Mouse (Mus musculus) hindbrain, embryonic 16.5 days (tissue): ENCODE data around the gene Rflna. TPM values are rescaled to one million over a fixed set of nuclear protein-coding genes. Genes with fewer than 3 reads are reported as not detected.

Source experiments
- ATAC-seq: fragments of 200-750 bp; cut with Nextera tagmentation; 2 replicates; pipeline ENCODE4 v1.8.0; 2017; ENCODE audit warnings: moderate TSS enrichment, moderate library complexity
- H3K27ac ChIP-seq: fragments of 300-500 bp; sonication (generic); 2 replicates; pipeline ENCODE4 v1.5.1; 2014; ENCODE audit warnings: low read depth, mild to moderate bottlenecking, control low read depth, low read length, moderate library complexity
- H3K27me3 ChIP-seq: fragments of 300-500 bp; sonication (generic); replicated peaks from 2 replicates; pipeline ENCODE4 v1.6.1; 2014; ENCODE audit warnings: low read length; ENCODE audit not compliant: control insufficient read depth, insufficient read depth
- H3K36me3 ChIP-seq: fragments of 300-500 bp; sonication (generic); 2 replicates; pipeline ENCODE4 v1.6.1; 2014; ENCODE audit warnings: mild to moderate bottlenecking, low read length, moderate library complexity, mixed read lengths; ENCODE audit not compliant: control insufficient read depth, insufficient read depth
- H3K4me1 ChIP-seq: fragments of 300-500 bp; sonication (generic); 2 replicates; pipeline ENCODE4 v1.6.1; 2014; ENCODE audit warnings: low read depth, low read length; ENCODE audit not compliant: control insufficient read depth, insufficient read depth
- H3K4me2 ChIP-seq: fragments of 300-500 bp; sonication (generic); 2 replicates; pipeline ENCODE4 v1.6.1; 2014; ENCODE audit warnings: mild to moderate bottlenecking, low read length, control low read depth, moderate library complexity
- H3K4me3 ChIP-seq: fragments of 300-500 bp; sonication (generic); 2 replicates; pipeline ENCODE4 v1.5.1; 2014; ENCODE audit warnings: mild to moderate bottlenecking, low read length, control low read depth, moderate library complexity
- H3K9ac ChIP-seq: fragments of 300-500 bp; sonication (generic); 2 replicates; pipeline ENCODE4 v1.6.1; 2014; ENCODE audit warnings: low read depth, mild to moderate bottlenecking, control low read depth, low read length, moderate library complexity
- H3K9me3 ChIP-seq: fragments of 300-500 bp; sonication (generic); 2 replicates; pipeline ENCODE4 v1.6.1; 2014; ENCODE audit warnings: mild to moderate bottlenecking, low read length, moderate library complexity; ENCODE audit not compliant: control insufficient read depth
- WGBS: fragments of 180-500 bp; shearing (Covaris S2); extraction: QIAGEN DNeasy Blood & Tissue Kit; methylation state at CpG from one replicate; pipeline ENCODE4 v1.1.7; 2014; 5-methylcytosine and 5-hydroxymethylcytosine counted together
- polyA plus RNA-seq: library from polyadenylated mRNA; unstranded; fragments of >200 nt; fragmentation: Nextera tagmentation; extraction: Ambion mirVana; gene quantifications from 2 replicates; pipeline ENCODE4 v1.2.1, GENCODE M21; 2015

Rflna gene
- 6.8 and 6.9 TPM in 2 replicates for polyA plus RNA-seq

DNA sequence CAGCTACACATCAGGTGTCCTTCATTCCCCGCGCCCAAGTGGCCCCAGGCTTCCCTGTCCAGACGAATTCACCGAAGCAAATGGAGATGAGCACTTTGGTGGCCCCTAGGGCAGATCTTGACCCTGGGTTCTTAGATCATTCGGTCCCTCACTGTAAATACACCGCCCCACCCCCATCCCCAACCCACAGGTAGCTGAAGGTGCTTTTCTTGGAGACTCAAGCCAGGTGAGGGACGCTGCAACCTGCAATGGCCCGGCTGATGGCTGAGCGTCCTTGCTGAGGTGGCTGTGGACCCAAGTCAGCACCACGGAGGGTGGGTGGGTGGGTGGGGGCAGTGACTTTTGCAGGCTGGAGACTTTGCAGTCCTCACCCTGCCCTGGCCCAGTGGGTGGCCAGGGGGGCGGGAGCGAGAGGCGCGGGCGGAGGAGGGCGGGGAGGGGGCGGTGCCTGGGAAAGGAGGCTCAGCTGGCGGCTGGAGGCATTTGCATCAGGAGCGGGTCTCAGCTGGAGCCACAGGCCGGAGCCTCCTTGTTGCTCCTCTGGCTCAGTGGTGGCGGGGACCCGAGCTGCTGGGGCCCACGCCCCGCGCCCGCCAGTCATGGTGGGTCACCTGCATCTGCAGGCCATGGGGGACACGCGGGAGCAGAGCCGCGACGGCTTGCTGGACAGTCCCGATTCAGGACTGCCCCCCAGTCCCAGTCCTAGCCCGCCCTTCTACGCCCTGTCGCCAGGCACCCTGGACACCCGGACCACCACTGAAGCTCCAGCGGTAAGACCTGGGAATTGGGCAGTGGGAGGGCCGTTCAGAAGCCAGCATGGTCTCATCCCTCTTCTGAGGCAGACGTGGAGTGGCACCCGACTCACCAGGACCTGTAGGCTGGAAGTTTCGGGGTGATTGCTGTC, at the start of gene Rflna:
Gene Rflna (plus strand): TSS at position 253 of the 904 bp plus-strand sequence.
- peak; percentile 34; the same call in 1 of the 2 replicates for ATAC-seq
- H3K4me2 ChIP-seq: peak within 1 kb of the TSS; percentile 64
- H3K27ac ChIP-seq: no peak within 1 kb of the TSS

DNA sequence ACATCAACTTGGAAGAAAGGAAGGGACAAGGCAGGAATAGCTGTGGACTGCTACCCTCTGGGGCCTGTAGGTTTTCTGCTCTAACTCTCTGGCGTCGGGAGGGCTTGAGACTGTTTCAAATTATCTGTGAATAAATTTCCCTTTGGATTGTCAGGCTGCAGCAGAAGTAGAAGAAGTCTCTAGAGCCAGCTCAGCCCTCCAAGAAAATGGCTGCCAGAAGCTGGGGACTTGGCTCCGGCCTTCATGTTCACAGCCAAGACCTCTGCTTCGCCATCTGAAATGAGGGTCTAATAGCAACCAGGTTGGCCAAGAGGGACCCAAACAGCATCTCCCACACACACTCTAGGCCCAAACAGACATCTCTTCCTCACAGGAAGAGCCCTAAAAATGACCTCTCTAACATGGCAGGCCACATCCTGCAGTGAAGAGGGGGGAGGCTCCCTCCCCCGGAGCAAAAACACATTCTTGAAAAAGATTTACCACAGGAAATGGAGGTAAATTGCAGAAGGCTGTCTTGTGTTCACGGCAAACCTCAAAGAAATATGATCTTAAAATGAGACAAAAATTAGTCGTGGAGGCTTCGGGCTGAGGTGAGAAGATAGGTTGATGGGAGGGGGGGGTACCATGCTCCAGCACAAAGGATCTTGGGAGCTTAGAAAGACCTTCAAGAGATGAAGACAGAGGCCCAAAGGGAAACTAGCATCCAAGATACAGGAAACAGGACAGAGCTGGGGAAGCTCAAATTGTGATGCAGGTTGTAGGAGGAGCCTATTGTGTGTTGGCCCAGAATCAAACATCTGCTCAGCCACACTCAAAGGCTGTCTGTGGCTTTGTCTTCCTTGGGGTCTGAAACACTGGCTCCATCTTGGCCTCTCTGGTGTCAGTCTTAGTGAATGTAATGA, 48.4 kb upstream of the Rflna start:
- Histone ChIP-seq H3K4me3 (no peak overlapping the region), H3K4me2 (no peak overlapping the region), H3K27me3 (no peaks in the 10 kb centered on the region), H3K9me3 (no peaks in the 10 kb centered on the region), H3K36me3 (no peaks in the 10 kb centered on the region), H3K4me1 (peaks cover 8% of the 10 kb centered on the region), H3K9ac (no peak overlapping the region), H3K27ac (no peak overlapping the region)
- 78% methylated on average over 8 of the region's 8 CpGs for WGBS
- no peak for ATAC-seq

More for the DNA sequence above, at the start of gene Rflna:
- H3K9me3 ChIP-seq: no peaks in the 10 kb centered on the region
- peak within 1 kb of the TSS; percentile 62 for H3K9ac ChIP-seq
- peak within 1 kb of the TSS; percentile 39 for H3K4me3 ChIP-seq
- peaks cover 4% of the 10 kb centered on the region; the same call in 1 of the 2 replicates for H3K27me3 ChIP-seq
- H3K36me3 ChIP-seq: no peaks in the 10 kb centered on the region
- 3% methylated on average over 33 of the region's 41 CpGs for WGBS
- H3K4me1 ChIP-seq: peaks cover 24% of the 10 kb centered on the region

DNA sequence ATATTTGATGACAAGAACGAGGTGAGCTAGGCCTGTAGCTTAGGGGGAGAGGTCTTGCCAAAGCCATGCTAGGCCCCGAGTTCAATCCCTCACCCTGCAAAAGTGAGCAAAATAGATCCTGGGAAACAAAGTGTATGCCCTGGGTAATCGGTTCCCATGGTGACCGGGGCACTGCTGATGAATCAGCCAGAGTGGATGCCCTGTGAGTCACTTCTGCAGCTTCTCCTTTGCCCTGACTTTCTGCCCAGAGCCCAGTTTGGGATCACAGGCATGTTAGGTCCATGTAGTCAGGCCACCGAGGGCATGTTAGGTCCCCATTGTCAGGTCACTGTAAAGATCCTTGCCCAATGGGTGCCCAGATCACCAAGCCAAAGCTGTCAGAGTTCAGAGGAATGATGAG, 45.5 kb upstream of the Rflna start:
- Histone ChIP-seq H3K4me1 (peaks cover 5% of the 10 kb centered on the region; the same call in 1 of the 2 replicates), H3K4me2 (no peak overlapping the region), H3K36me3 (no peaks in the 10 kb centered on the region), H3K9me3 (no peaks in the 10 kb centered on the region), H3K9ac (no peak overlapping the region), H3K27me3 (no peaks in the 10 kb centered on the region), H3K27ac (no peak overlapping the region), H3K4me3 (no peak overlapping the region)
- ATAC-seq: no peak
- WGBS: 72% methylated on average over 5 of the region's 5 CpGs

DNA sequence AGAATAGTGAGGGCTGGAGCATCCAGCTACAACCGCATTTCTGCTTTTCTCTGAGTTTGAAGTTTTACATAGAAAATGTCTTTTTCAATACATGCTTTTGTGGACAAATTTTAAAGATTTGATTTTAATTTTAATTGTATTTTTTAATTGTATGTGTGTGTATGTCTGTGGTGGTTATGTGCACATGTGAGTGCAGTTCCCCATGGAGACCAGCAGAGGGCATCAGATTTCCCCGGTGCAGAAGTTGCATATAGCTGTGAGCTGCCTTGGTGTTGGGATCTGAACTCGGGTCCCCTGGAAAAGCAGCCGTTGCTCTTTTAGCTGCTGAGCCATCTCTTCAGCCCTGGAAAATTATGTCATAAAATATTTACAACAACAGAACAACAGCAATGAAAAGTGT, 43.9 kb upstream of the Rflna start:
- Histone ChIP-seq H3K9ac (no peak overlapping the region), H3K36me3 (no peaks in the 10 kb centered on the region), H3K4me2 (no peak overlapping the region), H3K9me3 (no peaks in the 10 kb centered on the region), H3K4me1 (peaks cover 14% of the 10 kb centered on the region), H3K4me3 (no peak overlapping the region), H3K27me3 (no peaks in the 10 kb centered on the region), H3K27ac (no peak overlapping the region)
- 97% methylated on average over 4 of the region's 4 CpGs for WGBS
- ATAC-seq: no peak

DNA sequence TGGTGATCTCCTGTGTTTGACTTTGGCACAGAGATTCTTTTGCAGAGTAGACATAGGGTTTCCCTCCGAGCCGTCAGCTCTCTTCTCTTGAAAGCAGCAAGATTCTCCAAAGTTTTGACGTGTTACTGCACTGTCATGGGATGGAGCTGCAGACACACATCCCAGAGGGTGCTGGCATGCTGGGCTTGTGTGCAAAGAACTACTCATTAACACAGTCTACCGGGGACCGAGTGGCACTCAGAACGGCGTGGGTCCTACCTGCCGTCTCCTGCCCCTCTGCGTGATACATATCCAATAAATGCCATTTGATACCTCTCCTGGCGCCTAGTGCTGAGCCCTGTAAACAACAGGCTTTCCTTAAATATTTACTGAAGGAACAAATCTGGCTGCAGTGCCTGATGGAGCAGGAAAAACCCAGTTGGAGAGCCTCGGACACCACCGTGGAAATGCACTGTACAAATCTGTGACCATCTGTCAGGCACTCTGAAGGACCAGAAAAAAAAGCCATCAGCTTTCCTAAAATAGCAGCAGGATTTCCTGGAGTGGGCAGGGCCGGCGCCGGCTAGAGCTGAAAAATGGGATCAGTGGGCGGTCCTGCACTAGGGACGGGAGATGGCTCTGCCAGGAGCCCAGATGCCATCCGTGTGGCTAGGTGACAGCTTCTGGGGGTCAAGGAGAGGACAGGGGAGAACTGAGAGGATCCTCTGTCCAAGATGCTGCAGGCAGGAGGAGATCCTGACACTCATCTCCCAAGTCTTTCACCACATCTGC, 42.7 kb upstream of the Rflna start:
- Histone ChIP-seq H3K27ac (peak overlapping the region; percentile 58), H3K9ac (no peak overlapping the region), H3K36me3 (no peaks in the 10 kb centered on the region), H3K9me3 (no peaks in the 10 kb centered on the region), H3K4me3 (no peak overlapping the region), H3K4me1 (peaks cover 18% of the 10 kb centered on the region), H3K27me3 (no peaks in the 10 kb centered on the region), H3K4me2 (0 out of 2 replicates have a peak overlapping the region, but pooled peaks have one; percentile 2)
- peak; percentile 43 for ATAC-seq
- 29% methylated on average over 18 of the region's 18 CpGs for WGBS

DNA sequence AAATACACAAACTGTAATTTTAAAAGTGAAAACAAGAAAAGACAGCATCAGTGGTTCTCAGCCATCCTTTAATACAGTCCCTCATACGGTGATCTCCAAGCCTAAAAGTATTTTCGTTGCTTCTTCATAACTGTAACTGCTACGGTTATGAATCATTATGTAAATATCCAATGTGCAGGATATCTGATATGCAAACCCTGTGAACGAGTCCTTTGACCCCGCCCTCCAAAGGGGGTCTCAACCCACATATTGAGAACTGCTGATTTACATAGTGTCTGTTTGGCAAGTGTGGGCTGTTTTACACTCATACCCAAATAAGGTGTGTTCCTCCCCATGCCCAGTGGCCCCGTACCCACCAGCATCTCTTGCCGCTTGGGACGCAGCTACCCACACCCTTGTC, 41.6 kb upstream of the Rflna start:
- H3K27me3 ChIP-seq: no peaks in the 10 kb centered on the region
- H3K27ac ChIP-seq: no peak overlapping the region
- no peaks in the 10 kb centered on the region for H3K9me3 ChIP-seq
- H3K9ac ChIP-seq: no peak overlapping the region
- no peaks in the 10 kb centered on the region for H3K36me3 ChIP-seq
- no peak overlapping the region for H3K4me2 ChIP-seq
- H3K4me3 ChIP-seq: no peak overlapping the region
- no peak for ATAC-seq
- peaks cover 18% of the 10 kb centered on the region for H3K4me1 ChIP-seq
- WGBS: 84% methylated on average over 8 of the region's 8 CpGs

DNA sequence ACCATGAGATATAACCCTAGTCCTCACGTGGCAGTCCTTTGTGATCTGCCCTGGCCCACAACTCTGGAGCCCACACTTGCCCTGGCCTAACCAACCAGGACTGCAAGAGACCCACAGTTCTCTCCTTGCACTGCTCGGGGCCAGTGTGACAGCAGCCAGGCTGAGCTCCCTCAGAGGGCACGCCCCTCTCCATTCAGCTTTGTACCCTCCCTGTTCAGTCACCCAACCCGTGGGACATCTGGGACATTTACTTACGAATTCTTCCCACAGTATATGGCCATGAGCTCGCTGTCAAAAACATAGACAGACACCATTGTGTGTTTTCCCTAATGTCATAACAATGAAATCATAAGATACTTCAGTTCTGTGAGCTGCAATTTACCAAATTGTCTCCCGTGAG, 40.3 kb upstream of the Rflna start:
- Histone ChIP-seq H3K9me3 (no peaks in the 10 kb centered on the region), H3K4me2 (no peak overlapping the region), H3K4me1 (peaks cover 23% of the 10 kb centered on the region), H3K36me3 (no peaks in the 10 kb centered on the region), H3K4me3 (no peak overlapping the region), H3K27ac (no peak overlapping the region), H3K27me3 (no peaks in the 10 kb centered on the region), H3K9ac (no peak overlapping the region)
- 44% methylated on average over 7 of the region's 7 CpGs for WGBS
- no peak for ATAC-seq

DNA sequence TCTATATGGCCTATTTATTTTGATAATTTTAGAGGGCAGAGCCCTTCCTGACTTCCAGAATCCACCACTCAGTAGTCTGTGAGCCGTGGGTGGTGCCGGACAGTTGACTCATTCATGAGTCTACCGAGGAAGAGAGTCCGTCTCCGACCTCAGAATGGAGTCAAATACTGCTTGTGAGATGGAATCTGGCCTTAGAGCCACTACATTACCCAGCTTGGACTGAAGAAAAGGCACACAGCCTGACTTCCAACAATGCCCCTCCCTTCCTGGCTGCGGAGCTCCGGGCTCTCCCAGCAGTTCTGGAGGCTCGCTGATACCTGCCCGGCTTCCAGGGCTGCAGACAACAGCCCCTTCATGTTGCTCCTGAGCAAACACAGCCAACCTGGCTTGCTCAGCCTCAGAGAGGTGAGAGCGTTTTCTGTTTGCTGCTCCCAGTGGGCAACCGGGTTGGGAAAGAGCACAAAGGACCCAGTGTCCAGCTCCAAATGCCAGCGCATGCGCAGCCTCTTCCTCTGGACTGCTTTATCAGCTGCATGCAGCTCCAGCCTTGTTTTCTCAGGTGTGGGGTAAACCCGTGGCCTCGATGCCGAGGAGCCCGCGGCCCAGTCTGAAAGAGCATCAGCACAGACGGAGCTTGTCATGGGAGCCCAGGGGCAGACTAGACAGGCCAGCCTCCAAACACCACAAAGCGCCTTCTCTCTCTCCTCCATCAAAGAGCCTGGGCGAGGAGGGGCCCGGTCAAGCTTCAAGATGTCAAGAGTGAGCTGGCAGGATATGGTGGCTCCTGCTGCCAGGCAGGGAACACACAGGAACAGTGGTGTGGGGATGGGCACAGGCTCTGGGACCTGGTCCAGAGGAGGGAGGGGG, 39.0 kb upstream of the Rflna start:
- WGBS: 44% methylated on average over 22 of the region's 22 CpGs
- Histone ChIP-seq H3K9me3 (no peaks in the 10 kb centered on the region), H3K9ac (peak overlapping the region; percentile 47), H3K27ac (peak overlapping the region; percentile 81), H3K4me3 (no peak overlapping the region), H3K27me3 (no peaks in the 10 kb centered on the region), H3K4me1 (peaks cover 23% of the 10 kb centered on the region), H3K36me3 (no peaks in the 10 kb centered on the region), H3K4me2 (peak overlapping the region; percentile 44)
- peak; percentile 74 for ATAC-seq
